Mouse (Mus musculus) hindbrain, embryonic 13.5 days (tissue): ENCODE measurements around the gene Samm50. TPM values are rescaled to one million over a fixed set of nuclear protein-coding genes. Genes with fewer than 3 reads are reported as not detected.

Source experiments
- ATAC-seq: fragments of 200-750 bp; cut with Nextera tagmentation; 2 replicates; pipeline ENCODE4 v1.8.0; 2017; ENCODE audit warnings: moderate TSS enrichment; ENCODE audit not compliant: low FRiP score
- H3K27ac ChIP-seq: fragments of 300-500 bp; sonication (generic); 2 replicates; pipeline ENCODE4 v1.5.1; 2015; ENCODE audit warnings: inconsistent platforms, mild to moderate bottlenecking, moderate library complexity
- H3K27me3 ChIP-seq: fragments of 300-500 bp; sonication (generic); 2 replicates; pipeline ENCODE4 v1.6.1; 2015; ENCODE audit warnings: mild to moderate bottlenecking, inconsistent platforms
- H3K36me3 ChIP-seq: fragments of 300-500 bp; sonication (generic); 2 replicates; pipeline ENCODE4 v1.6.1; 2015; ENCODE audit warnings: mild to moderate bottlenecking, inconsistent platforms
- H3K4me1 ChIP-seq: fragments of 300-500 bp; sonication (generic); replicated peaks from 2 replicates; pipeline ENCODE4 v1.6.1; 2015; ENCODE audit warnings: inconsistent platforms
- H3K4me2 ChIP-seq: fragments of 300-500 bp; sonication (generic); 2 replicates; pipeline ENCODE4 v1.6.1; 2015; ENCODE audit warnings: inconsistent platforms, mild to moderate bottlenecking, moderate library complexity
- H3K4me3 ChIP-seq: fragments of 300-500 bp; sonication (generic); 2 replicates; pipeline ENCODE4 v1.5.1; 2015; ENCODE audit warnings: mild to moderate bottlenecking, inconsistent platforms
- H3K9ac ChIP-seq: fragments of 300-500 bp; sonication (generic); 2 replicates; pipeline ENCODE4 v1.6.1; 2015; ENCODE audit warnings: mild to moderate bottlenecking, inconsistent platforms
- H3K9me3 ChIP-seq: fragments of 300-500 bp; sonication (generic); 2 replicates; pipeline ENCODE4 v1.6.1; 2016; ENCODE audit warnings: inconsistent platforms
- WGBS: fragments of 180-500 bp; shearing (Covaris S2); methylation state at CpG from one replicate; pipeline ENCODE4 v1.1.7; 2015; 5-methylcytosine and 5-hydroxymethylcytosine counted together
- polyA plus RNA-seq: library from polyadenylated mRNA; unstranded; fragments of >200 nt; fragmentation: Nextera tagmentation; extraction: Ambion mirVana; gene quantifications from 2 replicates; pipeline ENCODE4 v1.2.1, GENCODE M21; 2015

The Samm50 gene
- polyA plus RNA-seq, 1 experiment from 2014 or later: 77.1 TPM

GRCm38 (mm10) chr15:84251227-84251626, 59.2 kb downstream of the Samm50 start:
- no peak for ATAC-seq
- Histone ChIP-seq H3K36me3 (no peaks in the 10 kb centered on the region), H3K9me3 (0 out of 2 replicates have a peak, but pooled peaks cover 6% of the 10 kb centered on the region), H3K27ac (peak overlapping the region; percentile 37; the same call in 1 of the 2 replicates), H3K4me2 (no peak overlapping the region), H3K27me3 (0 out of 2 replicates have a peak, but pooled peaks cover 9% of the 10 kb centered on the region), H3K4me3 (no peak overlapping the region), H3K4me1 (peaks cover 45% of the 10 kb centered on the region), H3K9ac (no peak overlapping the region)
- WGBS: 34% methylated on average over 13 of the region's 13 CpGs

GRCm38 (mm10) chr15:84252645-84253044, 60.6 kb downstream of the Samm50 start:
- ATAC-seq: no peak
- Histone ChIP-seq H3K4me3 (no peak overlapping the region), H3K27me3 (peaks cover 17% of the 10 kb centered on the region), H3K27ac (no peak overlapping the region), H3K36me3 (no peaks in the 10 kb centered on the region), H3K4me2 (no peak overlapping the region), H3K9ac (no peak overlapping the region), H3K4me1 (peaks cover 45% of the 10 kb centered on the region), H3K9me3 (0 out of 2 replicates have a peak, but pooled peaks cover 2% of the 10 kb centered on the region)
- 94% methylated on average over 7 of the region's 7 CpGs for WGBS

DNA sequence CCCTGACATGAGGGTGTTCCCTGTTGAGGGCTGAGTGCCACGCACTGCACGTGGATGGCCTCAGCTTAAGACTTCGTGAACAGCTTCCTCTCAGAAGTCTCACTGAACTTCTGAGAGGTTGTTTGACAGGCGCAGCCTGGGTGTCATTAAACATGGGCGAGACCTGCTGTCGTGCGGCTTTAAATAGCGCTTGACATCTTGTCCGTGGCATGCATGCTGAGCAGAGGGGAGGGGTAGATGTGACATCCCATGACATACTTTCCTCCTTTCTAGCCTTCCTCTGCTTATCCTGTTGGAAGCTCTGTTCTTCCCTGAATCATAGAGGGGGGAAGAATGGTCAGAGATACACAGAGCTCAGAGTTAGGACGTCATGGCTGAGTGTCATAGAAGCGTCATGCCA, 61.7 kb downstream of the Samm50 start:
- no peak overlapping the region for H3K9ac ChIP-seq
- no peak overlapping the region for H3K4me3 ChIP-seq
- H3K9me3 ChIP-seq: no peaks in the 10 kb centered on the region
- peaks cover 51% of the 10 kb centered on the region for H3K4me1 ChIP-seq
- ATAC-seq: no peak
- H3K4me2 ChIP-seq: no peak overlapping the region
- H3K27ac ChIP-seq: no peak overlapping the region
- peaks cover 20% of the 10 kb centered on the region for H3K27me3 ChIP-seq
- 56% methylated on average over 11 of the region's 11 CpGs for WGBS
- no peaks in the 10 kb centered on the region for H3K36me3 ChIP-seq

- WGBS: 66% methylated on average over 8 of the region's 8 CpGs
- ATAC-seq: no peak
- no peak overlapping the region for H3K9ac ChIP-seq
Measured at GRCm38 (mm10) chr15:84254387-84254786, 62.3 kb downstream of the Samm50 start.

GRCm38 (mm10) chr15:84256254-84256850, 64.3 kb downstream of the Samm50 start:
- Histone ChIP-seq H3K9ac (no peak overlapping the region), H3K27me3 (peaks cover 26% of the 10 kb centered on the region), H3K4me1 (peaks cover 63% of the 10 kb centered on the region), H3K27ac (no peak overlapping the region), H3K4me2 (no peak overlapping the region), H3K4me3 (no peak overlapping the region), H3K36me3 (no peaks in the 10 kb centered on the region), H3K9me3 (no peaks in the 10 kb centered on the region)
- 70% methylated on average over 12 of the region's 12 CpGs for WGBS
- ATAC-seq: no peak

More at GRCm38 (mm10) chr15:84254387-84254786, 62.3 kb downstream of the Samm50 start:
- no peak overlapping the region for H3K4me3 ChIP-seq
- peaks cover 21% of the 10 kb centered on the region for H3K27me3 ChIP-seq
- H3K9me3 ChIP-seq: no peaks in the 10 kb centered on the region
- H3K36me3 ChIP-seq: no peaks in the 10 kb centered on the region
- H3K4me1 ChIP-seq: peaks cover 57% of the 10 kb centered on the region
- no peak overlapping the region for H3K27ac ChIP-seq
- H3K4me2 ChIP-seq: no peak overlapping the region

DNA sequence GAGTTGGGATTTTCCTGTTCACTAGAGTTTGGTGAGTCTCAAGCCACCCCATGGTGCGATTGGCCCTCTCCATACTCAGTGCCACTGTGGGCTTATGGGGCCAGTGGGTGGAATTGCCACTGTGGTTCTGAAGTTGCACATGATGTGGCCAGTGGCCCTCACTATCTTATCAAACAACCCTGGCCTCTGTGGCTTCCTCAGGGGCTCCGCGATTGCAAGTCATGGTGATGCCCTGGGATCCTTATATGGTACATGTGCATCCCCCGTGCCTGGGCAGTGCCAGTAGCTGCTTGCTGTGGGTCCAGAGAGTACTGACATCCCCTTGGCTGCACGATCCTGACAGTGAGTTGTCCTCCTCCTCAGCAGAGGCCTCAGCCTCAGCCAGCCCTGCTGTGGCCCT, 64.8 kb downstream of the Samm50 start:
- H3K4me1 ChIP-seq: peaks cover 60% of the 10 kb centered on the region
- ATAC-seq: no peak
- H3K9me3 ChIP-seq: no peaks in the 10 kb centered on the region
- H3K4me2 ChIP-seq: no peak overlapping the region
- no peak overlapping the region for H3K9ac ChIP-seq
- peaks cover 26% of the 10 kb centered on the region for H3K27me3 ChIP-seq
- no peaks in the 10 kb centered on the region for H3K36me3 ChIP-seq
- WGBS: 93% methylated on average over 5 of the region's 5 CpGs
- H3K4me3 ChIP-seq: no peak overlapping the region
- no peak overlapping the region for H3K27ac ChIP-seq

DNA sequence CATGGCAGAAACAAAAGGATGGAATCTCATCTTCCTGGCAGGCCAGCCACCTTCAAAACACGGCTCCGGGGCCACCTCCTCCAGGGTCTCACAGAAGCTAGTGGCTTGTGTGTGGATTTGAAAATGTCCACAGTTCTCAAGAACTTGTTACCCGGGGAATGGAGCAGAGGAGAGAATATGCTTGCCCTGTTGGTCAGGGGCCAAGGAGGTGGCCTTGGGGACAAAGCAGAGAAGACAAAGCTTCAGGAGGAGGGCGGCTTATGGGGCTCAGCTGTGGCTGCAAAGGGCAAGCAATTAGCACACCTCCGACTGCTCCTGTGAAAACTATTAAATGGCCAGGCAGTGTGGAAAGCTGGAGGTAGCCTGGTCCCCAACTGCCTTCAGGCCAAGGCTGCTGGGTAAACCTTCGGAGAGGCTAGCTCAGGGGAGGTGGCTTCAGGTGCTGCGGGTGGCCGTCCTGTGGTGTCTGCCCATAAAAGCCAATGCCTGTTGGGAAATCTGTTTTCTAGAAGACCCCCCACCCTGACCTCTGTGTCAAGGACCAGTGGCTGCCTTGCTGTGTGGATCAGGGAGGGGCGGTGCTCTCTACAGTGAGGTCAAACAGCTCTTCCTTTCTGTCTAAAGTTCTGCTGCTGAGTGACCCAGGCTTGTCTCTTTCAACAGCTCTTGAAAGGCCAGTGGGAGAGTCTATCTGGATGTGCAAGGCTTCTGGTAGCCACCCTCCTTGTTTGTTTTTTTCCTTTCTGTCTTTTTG, 66.7 kb downstream of the Samm50 start:
- Histone ChIP-seq H3K4me2 (no peak overlapping the region), H3K9me3 (no peaks in the 10 kb centered on the region), H3K4me3 (no peak overlapping the region), H3K9ac (no peak overlapping the region; the same call in 1 of the 2 replicates), H3K27me3 (peaks cover 26% of the 10 kb centered on the region), H3K36me3 (no peaks in the 10 kb centered on the region), H3K27ac (no peak overlapping the region), H3K4me1 (peaks cover 59% of the 10 kb centered on the region)
- ATAC-seq: no peak
- WGBS: 50% methylated on average over 9 of the region's 9 CpGs

DNA sequence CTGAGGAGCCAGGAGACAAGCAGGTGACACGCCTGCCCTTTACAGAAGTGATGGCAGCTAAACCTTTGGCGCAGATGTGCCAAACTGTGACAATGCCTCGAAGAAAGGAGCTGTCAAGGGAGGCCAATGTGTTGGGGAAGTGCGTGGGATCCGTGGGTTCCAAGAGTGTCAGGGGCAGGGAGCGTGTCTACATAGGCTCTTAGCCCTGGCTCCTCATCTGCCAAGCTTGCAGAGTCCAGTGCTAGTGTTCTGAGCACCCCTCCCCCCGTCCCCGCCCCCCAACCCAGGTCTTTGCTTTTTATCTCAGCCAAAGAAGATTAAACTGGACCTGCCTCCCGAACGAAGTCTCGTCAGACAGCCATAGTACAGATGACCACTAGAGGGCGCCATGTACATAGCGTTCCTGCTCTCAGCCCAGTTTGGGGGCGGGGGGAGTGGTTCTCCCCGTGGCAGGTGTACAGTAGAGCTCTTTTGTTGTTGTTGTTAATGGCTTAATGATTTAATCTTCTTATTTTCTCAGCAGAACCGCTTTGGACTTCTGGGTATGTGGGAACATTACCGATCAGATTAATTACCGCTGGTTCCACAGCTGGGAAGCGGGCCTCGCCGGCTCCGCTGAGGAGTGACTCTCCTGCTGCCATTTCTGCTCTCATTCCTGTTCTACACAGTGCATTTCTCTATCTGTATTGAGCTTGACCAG, 68.2 kb downstream of the Samm50 start:
- Histone ChIP-seq H3K9ac (0 out of 2 replicates have a peak overlapping the region, but pooled peaks have one; percentile 6), H3K27me3 (peaks cover 26% of the 10 kb centered on the region), H3K36me3 (no peaks in the 10 kb centered on the region), H3K4me1 (peaks cover 56% of the 10 kb centered on the region), H3K27ac (peak overlapping the region; percentile 70), H3K4me2 (peak overlapping the region; percentile 29), H3K9me3 (no peaks in the 10 kb centered on the region), H3K4me3 (no peak overlapping the region)
- ATAC-seq: peak; percentile 80
- WGBS: 20% methylated on average over 22 of the region's 22 CpGs

DNA sequence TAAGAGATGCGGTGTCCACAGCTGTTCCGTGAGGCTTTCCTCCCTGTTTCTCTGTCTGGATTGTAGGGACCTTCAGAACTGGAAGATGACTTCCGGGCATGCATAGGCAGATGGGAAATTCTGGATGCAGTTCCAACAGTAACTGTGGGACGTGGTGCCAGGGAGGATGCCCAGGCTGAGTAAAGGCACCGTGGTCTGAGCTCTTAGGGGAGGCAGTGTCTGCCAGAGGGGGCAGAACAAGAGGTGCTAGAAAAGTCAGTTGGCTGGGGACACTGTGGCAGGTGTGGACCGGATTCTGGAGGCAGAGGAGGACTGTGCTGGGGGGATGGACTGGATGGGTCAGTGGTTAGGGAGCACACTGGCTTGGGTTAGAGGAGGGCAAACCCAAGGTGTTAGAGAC, 70.6 kb downstream of the Samm50 start:
- H3K4me1 ChIP-seq: peaks cover 48% of the 10 kb centered on the region
- no peaks in the 10 kb centered on the region for H3K9me3 ChIP-seq
- no peak for ATAC-seq
- H3K9ac ChIP-seq: no peak overlapping the region
- H3K27me3 ChIP-seq: peaks cover 20% of the 10 kb centered on the region
- no peak overlapping the region for H3K27ac ChIP-seq
- 93% methylated on average over 6 of the region's 6 CpGs for WGBS
- no peaks in the 10 kb centered on the region for H3K36me3 ChIP-seq
- H3K4me2 ChIP-seq: no peak overlapping the region
- H3K4me3 ChIP-seq: no peak overlapping the region

- ATAC-seq: no peak
- H3K27me3 ChIP-seq: peaks cover 17% of the 10 kb centered on the region
- peaks cover 45% of the 10 kb centered on the region for H3K4me1 ChIP-seq
- WGBS: 35% methylated on average over 2 of the region's 2 CpGs
- no peak overlapping the region for H3K4me2 ChIP-seq
- no peak overlapping the region for H3K4me3 ChIP-seq
- H3K36me3 ChIP-seq: no peaks in the 10 kb centered on the region
- H3K9ac ChIP-seq: no peak overlapping the region
- no peak overlapping the region for H3K27ac ChIP-seq
- H3K9me3 ChIP-seq: no peaks in the 10 kb centered on the region
Measured at GRCm38 (mm10) chr15:84263573-84263972, 71.5 kb downstream of the Samm50 start.

GRCm38 (mm10) chr15:84265141-84265540, 73.1 kb downstream of the Samm50 start:
- ATAC-seq: no peak
- Histone ChIP-seq H3K27ac (0 out of 2 replicates have a peak overlapping the region, but pooled peaks have one; percentile 12), H3K36me3 (no peaks in the 10 kb centered on the region), H3K9ac (no peak overlapping the region), H3K9me3 (no peaks in the 10 kb centered on the region), H3K27me3 (0 out of 2 replicates have a peak, but pooled peaks cover 11% of the 10 kb centered on the region), H3K4me1 (peaks cover 29% of the 10 kb centered on the region), H3K4me2 (no peak overlapping the region), H3K4me3 (no peak overlapping the region)
- WGBS: 65% methylated on average over 11 of the region's 11 CpGs

- Histone ChIP-seq H3K9ac (no peak overlapping the region), H3K9me3 (no peaks in the 10 kb centered on the region), H3K27ac (0 out of 2 replicates have a peak overlapping the region, but pooled peaks have one; percentile 3), H3K4me2 (no peak overlapping the region), H3K4me1 (peaks cover 20% of the 10 kb centered on the region), H3K27me3 (0 out of 2 replicates have a peak, but pooled peaks cover 11% of the 10 kb centered on the region), H3K36me3 (no peaks in the 10 kb centered on the region), H3K4me3 (no peak overlapping the region)
- WGBS: 75% methylated on average over 4 of the region's 4 CpGs
- ATAC-seq: no peak
Measured at GRCm38 (mm10) chr15:84266290-84266689, 74.2 kb downstream of the Samm50 start.
